Mouse (Mus musculus): ENCODE results near the gene Mbd3. TPM values are rescaled to one million over a fixed set of nuclear protein-coding genes. Genes with fewer than 3 reads are reported as not detected.

Gene Mbd3
- polyA plus RNA-seq (2012; rRNA removed): 135 and 153 TPM in 2 replicates

DNA sequence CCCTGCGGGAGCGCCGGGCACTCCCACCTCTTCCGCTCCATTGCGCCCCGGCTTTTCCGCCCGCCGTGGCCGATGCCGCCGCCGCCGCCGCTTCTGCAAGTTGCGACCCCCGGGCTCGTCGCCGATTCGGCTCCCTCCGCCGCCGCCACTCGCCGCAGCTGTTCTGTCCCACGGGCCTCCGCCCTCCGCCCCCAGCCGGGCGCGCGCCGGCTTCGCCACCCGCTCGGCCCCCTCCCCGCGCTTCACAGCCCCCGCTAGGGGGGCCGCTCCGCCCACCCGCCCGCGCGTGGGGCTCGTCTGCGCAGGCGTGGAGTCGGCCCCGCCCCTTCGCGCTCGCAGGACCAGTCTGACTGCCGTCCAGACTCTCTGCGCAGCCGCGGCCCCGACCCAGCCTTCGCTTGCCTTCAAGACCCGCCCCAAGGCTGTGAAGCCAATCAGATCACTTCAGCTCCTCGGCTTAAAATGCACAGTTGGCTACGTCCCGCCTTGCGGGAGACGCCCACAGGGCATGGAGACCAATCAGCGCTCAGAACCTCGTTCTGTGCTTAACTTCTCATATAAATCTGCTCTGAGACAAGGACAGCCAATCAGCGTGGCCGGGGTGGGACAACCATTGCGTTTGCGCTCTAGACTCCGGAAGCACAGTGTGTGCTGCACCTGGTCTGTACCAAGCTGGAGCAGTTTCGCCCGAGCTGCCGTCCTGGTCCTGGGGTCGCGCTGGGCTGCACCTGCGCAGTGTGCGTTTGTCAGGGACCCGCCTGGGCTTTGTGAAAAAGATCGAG is at the start of gene Mbd3:
TSS of gene Mbd3 (minus strand) at position 360 of the 782 bp plus-strand sequence.
- H3K27me3 ChIP-seq (ENCODE audit: control insufficient read depth, insufficient read depth, low read length): no peaks in the 10 kb centered on the region
- H3K4me1 ChIP-seq (ENCODE audit: control insufficient read depth, insufficient read depth, low read length): peaks cover 15% of the 10 kb centered on the region
- peak within 1 kb of the TSS; percentile 99 for H3K27ac ChIP-seq (ENCODE audit: control insufficient read depth, insufficient read depth, low read depth, low read length)
- peak within 1 kb of the TSS; percentile 93 for H3K4me3 ChIP-seq (ENCODE audit: control insufficient read depth, low read depth, low read length)
- TF ChIP-seq POLR2A (IDR thresholded peaks at IDR 0.05; ENCODE audit: control insufficient read depth, low read depth, low read length): peak; percentile 96
- TF ChIP-seq CTCF (IDR thresholded peaks at IDR 0.05; ENCODE audit: control insufficient read depth, insufficient read depth, insufficient replicate concordance, low read depth, low read length): no peak
- no peaks in the 10 kb centered on the region; the same call in none of the 2 replicates for H3K36me3 ChIP-seq (ENCODE audit: control insufficient read depth, insufficient read depth, low read length)

DNA sequence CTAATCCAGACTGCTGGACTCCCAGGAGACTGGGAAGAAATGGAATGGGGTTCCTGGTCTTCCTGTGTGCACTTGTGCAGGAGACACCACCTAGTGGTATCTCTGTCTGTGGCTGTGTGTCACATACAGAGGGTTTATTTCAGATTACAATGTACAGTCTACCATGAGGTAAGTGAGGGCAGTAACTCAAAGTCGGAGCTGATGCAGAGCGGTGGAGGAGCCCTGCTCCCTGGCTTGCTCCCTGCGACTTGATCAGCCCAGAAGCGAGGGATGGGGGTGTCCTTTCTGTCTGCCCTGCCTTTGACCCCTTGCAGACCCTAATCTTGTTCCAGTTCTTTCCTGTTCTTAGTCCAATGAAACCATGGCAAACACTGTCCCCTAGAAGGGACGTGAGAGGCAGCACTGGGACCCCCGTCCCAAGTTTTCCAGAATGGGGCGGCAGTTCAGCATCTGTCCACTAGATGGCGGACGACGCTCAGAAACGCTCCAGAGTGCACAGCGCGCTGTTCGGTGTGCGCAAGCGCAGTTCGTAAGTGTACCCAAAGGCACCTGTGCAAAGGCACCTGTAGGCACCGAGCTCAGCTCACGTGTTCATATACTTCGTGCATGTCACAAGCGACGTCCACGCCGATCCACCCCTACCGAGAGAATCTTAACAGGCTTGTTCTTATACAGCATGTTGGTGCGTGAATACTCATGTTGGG is 46.7 kb upstream of the Mbd3 start:
- Histone ChIP-seq H3K4me1 (ENCODE audit: control insufficient read depth, insufficient read depth, low read length) (peaks cover 11% of the 10 kb centered on the region), H3K27ac (ENCODE audit: control insufficient read depth, insufficient read depth, low read depth, low read length) (no peak overlapping the region), H3K36me3 (ENCODE audit: control insufficient read depth, insufficient read depth, low read length) (no peaks in the 10 kb centered on the region), H3K27me3 (ENCODE audit: control insufficient read depth, insufficient read depth, low read length) (no peaks in the 10 kb centered on the region), H3K4me3 (ENCODE audit: control insufficient read depth, low read depth, low read length) (peak overlapping the region; percentile 17; the same call in 1 of the 2 replicates)
- TF ChIP-seq POLR2A (IDR thresholded peaks at IDR 0.05; ENCODE audit: control insufficient read depth, low read depth, low read length) (no peak), CTCF (IDR thresholded peaks at IDR 0.05; ENCODE audit: control insufficient read depth, insufficient read depth, insufficient replicate concordance, low read depth, low read length) (peak; percentile 98)

DNA sequence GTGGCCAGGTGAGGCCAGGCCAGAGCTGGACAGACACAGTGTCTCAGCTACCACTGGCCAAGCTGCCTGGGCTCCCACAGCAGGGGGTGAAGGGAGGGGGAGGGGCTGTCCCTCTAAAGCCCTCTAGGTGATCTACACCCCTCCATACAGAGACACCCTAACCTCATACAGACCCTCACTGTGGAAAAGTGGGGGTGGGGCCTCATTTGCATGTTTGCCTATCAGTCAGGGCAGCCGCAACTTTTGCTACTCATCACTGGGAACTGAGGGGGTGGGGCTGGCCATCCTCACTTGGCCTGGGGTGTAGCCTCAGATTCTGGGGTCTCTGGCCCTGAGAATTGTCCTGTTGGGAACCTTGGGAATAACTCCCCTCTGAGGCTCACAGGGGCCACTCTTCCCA is 45.7 kb upstream of the Mbd3 start:
- Histone ChIP-seq H3K4me1 (ENCODE audit: control insufficient read depth, insufficient read depth, low read length) (peaks cover 7% of the 10 kb centered on the region), H3K27me3 (ENCODE audit: control insufficient read depth, insufficient read depth, low read length) (no peaks in the 10 kb centered on the region), H3K4me3 (ENCODE audit: control insufficient read depth, low read depth, low read length) (no peak overlapping the region), H3K36me3 (ENCODE audit: control insufficient read depth, insufficient read depth, low read length) (no peaks in the 10 kb centered on the region), H3K27ac (ENCODE audit: control insufficient read depth, insufficient read depth, low read depth, low read length) (no peak overlapping the region)
- no peak for TF ChIP-seq POLR2A (IDR thresholded peaks at IDR 0.05; ENCODE audit: control insufficient read depth, low read depth, low read length)
- no peak for TF ChIP-seq CTCF (IDR thresholded peaks at IDR 0.05; ENCODE audit: control insufficient read depth, insufficient read depth, insufficient replicate concordance, low read depth, low read length)

DNA sequence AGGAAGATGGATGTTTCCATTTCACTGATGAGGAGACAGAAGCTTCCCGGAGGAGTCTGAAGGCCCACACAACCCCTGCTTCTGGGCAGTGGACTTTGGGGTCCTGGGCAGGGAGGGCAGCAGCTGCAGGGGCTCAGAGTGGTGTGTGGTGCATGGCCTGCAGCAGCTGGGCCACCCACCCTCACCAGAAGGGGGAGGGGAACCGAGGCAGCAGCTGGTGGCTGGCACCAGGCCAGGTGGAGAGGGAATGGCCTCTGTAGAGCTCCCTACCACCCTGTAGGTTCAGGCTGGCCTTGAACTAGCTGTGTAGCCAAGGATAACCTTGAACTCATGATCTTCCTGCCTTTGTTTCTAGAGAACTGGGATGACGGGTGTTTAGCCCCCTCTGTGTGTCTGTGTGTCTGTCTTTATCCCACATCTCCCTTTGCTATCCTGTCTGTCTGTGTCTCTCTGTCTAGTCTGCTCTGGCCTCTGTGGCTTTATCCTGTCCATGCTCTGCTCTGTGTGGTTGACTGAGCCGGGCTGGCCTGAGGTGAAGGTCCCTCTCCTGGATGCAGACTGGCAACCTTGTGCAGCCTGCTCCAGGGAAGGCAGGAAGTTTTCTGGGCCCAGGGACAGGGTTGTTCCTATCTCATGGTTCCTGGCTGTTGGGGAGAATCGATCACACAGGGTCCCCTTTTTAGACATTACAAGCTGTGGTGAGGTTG is 45.1 kb upstream of the Mbd3 start:
- Histone ChIP-seq H3K27me3 (ENCODE audit: control insufficient read depth, insufficient read depth, low read length) (no peaks in the 10 kb centered on the region), H3K27ac (ENCODE audit: control insufficient read depth, insufficient read depth, low read depth, low read length) (0 out of 2 replicates have a peak overlapping the region, but pooled peaks have one; percentile 9)
- TF ChIP-seq POLR2A (IDR thresholded peaks at IDR 0.05; ENCODE audit: control insufficient read depth, low read depth, low read length) (no peak), CTCF (IDR thresholded peaks at IDR 0.05; ENCODE audit: control insufficient read depth, insufficient read depth, insufficient replicate concordance, low read depth, low read length) (no peak)

DNA sequence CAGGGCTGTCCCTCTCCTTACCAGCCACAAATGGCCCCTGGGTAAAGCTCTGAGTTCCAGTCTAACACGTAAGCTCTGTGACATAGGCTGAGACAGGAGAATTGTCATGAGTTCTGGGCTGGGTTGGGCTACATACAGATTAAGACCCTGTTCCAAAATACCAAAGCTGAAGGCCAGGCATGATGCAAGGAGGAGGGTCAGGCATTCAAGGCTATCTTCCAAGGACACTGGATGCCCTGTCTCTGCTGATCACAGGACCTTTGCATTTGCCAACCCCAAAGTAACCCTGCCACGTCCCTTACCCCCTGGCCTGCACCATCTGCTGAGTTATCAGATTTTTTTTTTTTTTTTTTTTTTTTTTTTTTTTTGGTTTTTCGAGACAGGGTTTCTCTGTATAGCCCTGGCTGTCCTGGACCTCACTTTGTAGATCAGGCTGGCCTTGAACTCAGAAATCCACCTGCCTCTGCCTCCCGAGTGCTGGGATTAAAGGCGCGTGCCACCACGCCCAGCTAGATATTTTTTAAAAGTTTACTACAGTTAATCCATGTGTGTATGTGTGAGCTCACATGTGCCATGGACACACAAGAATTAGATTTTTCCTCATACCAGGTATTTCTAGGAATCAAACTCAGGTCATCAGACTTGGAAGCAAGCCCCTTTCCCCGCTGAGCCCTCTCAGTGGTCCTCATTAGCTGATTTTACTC is 44.4 kb upstream of the Mbd3 start:
- Histone ChIP-seq H3K36me3 (ENCODE audit: control insufficient read depth, insufficient read depth, low read length) (no peaks in the 10 kb centered on the region), H3K27ac (ENCODE audit: control insufficient read depth, insufficient read depth, low read depth, low read length) (no peak overlapping the region), H3K4me1 (ENCODE audit: control insufficient read depth, insufficient read depth, low read length) (peaks cover 13% of the 10 kb centered on the region), H3K27me3 (ENCODE audit: control insufficient read depth, insufficient read depth, low read length) (no peaks in the 10 kb centered on the region), H3K4me3 (ENCODE audit: control insufficient read depth, low read depth, low read length) (no peak overlapping the region)
- TF ChIP-seq POLR2A (IDR thresholded peaks at IDR 0.05; ENCODE audit: control insufficient read depth, low read depth, low read length): no peak
- TF ChIP-seq CTCF (IDR thresholded peaks at IDR 0.05; ENCODE audit: control insufficient read depth, insufficient read depth, insufficient replicate concordance, low read depth, low read length): no peak

More for the DNA sequence above, 45.1 kb upstream of the Mbd3 start:
- Histone ChIP-seq H3K4me1 (ENCODE audit: control insufficient read depth, insufficient read depth, low read length) (peaks cover 7% of the 10 kb centered on the region), H3K36me3 (ENCODE audit: control insufficient read depth, insufficient read depth, low read length) (no peaks in the 10 kb centered on the region), H3K4me3 (ENCODE audit: control insufficient read depth, low read depth, low read length) (no peak overlapping the region)

DNA sequence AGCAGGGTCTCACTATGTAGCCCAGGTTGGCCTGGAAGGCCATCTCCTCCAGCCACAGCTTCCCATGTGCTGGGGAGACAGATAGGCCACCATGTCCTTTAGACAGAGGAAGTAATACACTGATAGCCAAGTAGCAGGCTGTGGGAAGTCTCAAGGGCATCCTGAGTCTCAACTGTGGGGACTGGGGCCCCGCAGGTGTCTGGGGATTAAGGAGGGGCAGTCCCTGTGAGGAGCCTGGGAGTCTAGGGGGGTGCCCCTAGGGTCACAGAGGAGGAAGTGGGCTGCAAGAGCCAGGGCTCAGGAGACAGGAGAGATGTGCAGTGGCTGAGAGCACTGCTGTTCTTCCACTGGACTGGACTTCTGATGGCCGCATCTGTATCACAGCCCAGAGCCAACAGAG is 43.6 kb upstream of the Mbd3 start:
- H3K4me3 ChIP-seq (ENCODE audit: control insufficient read depth, low read depth, low read length): no peak overlapping the region
- H3K27ac ChIP-seq (ENCODE audit: control insufficient read depth, insufficient read depth, low read depth, low read length): no peak overlapping the region
- peaks cover 14% of the 10 kb centered on the region for H3K4me1 ChIP-seq (ENCODE audit: control insufficient read depth, insufficient read depth, low read length)
- TF ChIP-seq POLR2A (IDR thresholded peaks at IDR 0.05; ENCODE audit: control insufficient read depth, low read depth, low read length) (no peak), CTCF (IDR thresholded peaks at IDR 0.05; ENCODE audit: control insufficient read depth, insufficient read depth, insufficient replicate concordance, low read depth, low read length) (no peak)
- no peaks in the 10 kb centered on the region for H3K27me3 ChIP-seq (ENCODE audit: control insufficient read depth, insufficient read depth, low read length)
- H3K36me3 ChIP-seq (ENCODE audit: control insufficient read depth, insufficient read depth, low read length): no peaks in the 10 kb centered on the region
